Mouse (Mus musculus) gastrocnemius, postnatal 14 days (tissue): ENCODE data around the gene Zfp868. TPM values are rescaled to one million over a fixed set of nuclear protein-coding genes. Genes with fewer than 3 reads are reported as not detected.
"Not testable (repeated sequence)": the region's sequence is repeated elsewhere in the genome, so short reads cannot be mapped to it uniquely, and the experiment has no call there.

ENCODE experiments used
- DNase-seq: peaks from one replicate; pipeline ENCODE4 v3.0.0; 2021; ENCODE audit warnings: mixed read lengths
- intact Hi-C: fragments of 180-260 bp; cut with DNase I; formaldehyde crosslinking; loops from one replicate; pipeline ENCODE4 v1.15.1; 2025; ENCODE audit warnings: low total_unique reads
- long read RNA-seq, 2 experiments: library from polyadenylated mRNA; stranded (forward); transcript quantifications; one replicate each; pipeline ENCODE4 v2.0.0; 2021
- total RNA-seq, 2 experiments: library from RNA; stranded (reverse); gene quantifications; 2 replicates each; pipeline ENCODE4 v1.2.3; 2021

The Zfp868 gene
- total RNA-seq: 1 to 10 TPM; 6.1 to 6.7 TPM
- long read RNA-seq, experiment 1, partial matches to known transcripts: 0 of 4 reads
- long read RNA-seq, experiment 1, other reads (novel, unspliced or antisense): 2 of 4 reads
- long read RNA-seq, experiment 2, transcript Zfp868-202 (5 exons, 2,259 nt): major isoform, 5 of 7 reads
- long read RNA-seq, experiment 2, partial matches to known transcripts: 1 of 7 reads
- long read RNA-seq, experiment 2, other reads (novel, unspliced or antisense): 1 of 7 reads

DNA sequence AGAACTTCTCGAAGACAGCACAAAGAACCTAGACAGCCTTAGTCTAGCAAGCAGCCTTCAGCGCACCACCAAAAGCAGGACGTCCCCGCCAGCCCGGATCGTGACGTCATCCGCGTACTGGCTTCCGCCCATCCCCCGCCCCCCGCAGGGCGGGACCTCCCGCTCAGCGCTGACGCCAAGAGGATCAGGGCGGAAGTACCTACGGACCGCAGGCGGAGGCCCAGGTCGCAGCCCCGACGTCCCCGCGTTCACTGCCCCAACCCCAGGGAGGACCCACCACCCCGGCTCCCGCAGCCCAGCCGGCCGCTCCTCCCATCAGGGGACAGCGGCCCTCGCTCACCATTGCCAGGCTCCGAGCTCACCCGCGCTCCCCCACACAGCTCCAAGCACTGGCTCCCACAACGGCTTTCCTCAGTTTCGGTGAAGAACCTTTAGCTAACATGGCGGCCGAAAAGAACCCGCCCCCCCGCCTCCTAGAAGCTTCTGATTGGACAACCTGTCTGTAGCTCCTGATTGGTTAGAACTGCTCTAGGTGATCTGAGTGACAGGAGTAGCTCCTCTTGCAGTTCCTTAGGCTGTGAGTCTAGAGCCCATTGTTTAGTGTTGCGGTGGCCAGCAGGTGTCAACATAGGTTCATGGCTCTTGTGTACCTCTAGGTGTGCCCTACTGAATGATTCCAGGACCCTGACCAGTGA lies at the start of gene Zfp868:
TSS of gene Zfp868 (minus strand) at position 454 of the 695 bp plus-strand sequence.
- peak; percentile 98 for DNase-seq
- intact Hi-C loops: loop anchor here (10.0 kb wide), 1 partner anchor 90 kb away; the partner anchor contains the start of gene Zfp869

DNA sequence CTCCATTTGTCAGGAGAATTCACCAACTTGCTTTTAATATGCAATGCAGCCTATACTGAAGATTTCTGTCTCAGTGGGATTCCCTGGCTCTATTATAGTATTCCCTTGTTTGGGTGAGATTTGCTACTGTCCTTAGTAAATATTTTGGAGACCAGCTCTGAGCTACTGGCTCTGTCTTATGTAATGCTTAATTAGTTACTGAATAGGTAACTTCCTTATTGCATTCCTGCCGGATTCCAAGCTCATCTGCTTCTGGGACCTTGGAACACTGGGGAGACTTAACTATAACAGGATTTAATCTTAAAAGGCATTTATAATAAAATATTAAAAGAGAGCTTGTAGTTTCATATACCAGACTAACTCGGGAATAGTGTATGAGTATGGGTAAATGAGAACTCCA lies 39.7 kb upstream of the Zfp868 start:
- intact Hi-C loops: not testable (repeated sequence)

GRCm38 (mm10) chr8:69661294-69661693 lies 35.9 kb upstream of the Zfp868 start:
- no peak for DNase-seq
- intact Hi-C loops: no loop called here

More for the DNA sequence above, 39.7 kb upstream of the Zfp868 start:
- not testable (repeated sequence) for DNase-seq

DNA sequence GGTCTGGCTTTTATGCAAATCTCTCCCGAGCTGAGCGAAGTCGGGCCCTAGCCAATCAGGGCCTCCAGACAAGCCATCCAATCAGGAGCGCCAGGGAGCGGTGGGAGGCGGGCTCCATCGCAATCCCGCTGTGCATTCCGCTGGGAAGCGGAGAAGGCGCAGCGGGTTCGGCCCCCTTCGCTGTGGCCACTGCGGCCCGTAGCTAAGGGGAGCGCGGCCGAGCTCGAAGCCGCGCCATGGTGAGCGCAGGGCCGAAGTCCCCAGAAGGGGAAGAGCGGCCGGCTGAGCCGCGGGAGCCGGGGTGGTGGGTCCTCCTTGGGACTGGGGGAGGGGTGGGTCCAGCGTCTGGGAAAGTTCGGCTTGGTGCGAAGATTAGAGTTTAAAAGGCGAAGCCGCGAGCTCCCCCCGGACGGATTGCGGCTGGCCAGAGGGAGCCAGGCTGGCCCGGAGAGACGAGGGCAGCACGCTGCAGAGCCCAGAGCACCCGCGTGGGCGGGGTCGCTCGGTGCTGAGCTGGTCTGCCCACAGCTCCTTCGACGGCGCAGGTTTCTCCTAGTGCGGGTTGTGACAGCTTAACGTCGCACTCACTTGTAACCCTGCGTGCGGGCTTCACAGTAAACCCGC lies 29.1 kb upstream of the Zfp868 start, which contains the start of gene Zfp964:
TSS of gene Zfp964 (plus strand) at position 122 of the 624 bp plus-strand sequence.
- intact Hi-C loops: no loop called here

DNA sequence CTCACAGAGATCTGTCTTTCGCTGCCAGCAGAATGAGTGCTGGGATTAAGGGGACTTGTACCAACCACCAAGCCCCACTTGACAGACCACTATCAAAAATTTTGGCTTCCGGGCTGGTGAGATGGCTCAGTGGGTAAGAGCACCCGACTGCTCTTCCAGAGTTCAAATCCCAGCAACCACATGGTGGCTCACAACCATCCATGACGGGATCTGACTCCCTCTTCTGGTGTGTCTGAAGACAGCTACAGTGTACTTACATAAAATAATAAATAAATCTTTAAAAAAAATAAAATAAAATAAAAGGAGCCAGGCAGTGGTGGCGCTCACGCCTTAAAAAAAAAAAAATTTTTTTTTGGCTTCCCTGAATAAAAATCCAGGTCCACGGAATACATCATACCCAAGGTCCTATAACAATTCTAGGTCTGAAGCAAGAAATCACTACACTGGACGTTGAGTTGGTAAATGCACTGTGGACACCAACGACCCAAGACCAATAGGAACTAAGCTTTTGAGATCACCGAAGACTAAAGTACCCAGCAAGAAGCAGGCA lies 28.5 kb upstream of the Zfp868 start:
- DNase-seq: no peak
- intact Hi-C loops: no loop called here

More for the DNA sequence above, 29.1 kb upstream of the Zfp868 start, which contains the start of gene Zfp964:
- DNase-seq: peak; percentile 92

DNA sequence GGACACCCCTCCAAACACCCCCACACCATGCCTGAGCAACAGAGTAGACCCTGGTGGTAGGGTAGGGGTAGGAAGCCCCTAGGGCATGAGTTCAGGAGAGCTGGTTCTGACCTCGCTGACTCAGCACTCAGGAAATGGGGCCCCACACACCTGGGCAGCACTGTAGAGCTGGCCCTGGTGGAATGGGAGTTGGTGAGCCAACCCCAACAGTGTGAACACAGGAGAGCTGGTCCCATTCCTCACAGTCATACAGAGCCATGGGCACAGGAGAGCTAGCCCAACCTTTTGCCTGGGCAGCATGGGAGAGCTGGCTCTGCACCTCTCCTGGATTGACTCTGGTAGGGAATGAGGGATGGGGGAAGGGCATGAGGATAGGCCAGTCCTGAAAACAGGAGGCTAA lies 7.3 kb downstream of the Zfp868 start:
- no peak for DNase-seq
- intact Hi-C loops: no loop called here

GRCm38 (mm10) chr8:69614687-69615086 lies 10.7 kb downstream of the Zfp868 start:
- intact Hi-C loops: no loop called here
- DNase-seq: no peak

DNA sequence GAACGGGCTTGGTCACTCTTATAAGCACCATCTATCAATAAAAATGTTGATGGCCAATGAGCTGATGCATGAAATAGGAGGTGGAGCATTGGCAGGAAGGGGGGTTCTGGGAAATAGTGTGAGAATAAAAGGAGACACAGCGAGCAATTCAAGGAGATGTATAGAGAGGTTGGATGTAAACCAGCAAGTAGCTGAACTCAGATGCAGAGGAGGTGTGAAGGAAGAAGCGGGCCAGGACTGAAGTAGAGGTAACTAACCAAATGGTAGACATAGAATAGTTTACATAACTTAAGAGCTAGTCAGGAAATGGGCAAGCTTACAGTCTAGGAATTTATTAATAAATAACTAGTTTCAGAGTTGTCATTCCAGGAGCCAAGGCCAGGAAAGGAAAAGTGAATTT lies 27.8 kb downstream of the Zfp868 start:
- DNase-seq, intact Hi-C loops: not testable (repeated sequence)

- intact Hi-C loops: no loop called here
- peak; percentile 12 for DNase-seq
These were observed 40.6 kb downstream of the Zfp868 start for GRCm38 (mm10) chr8:69584611-69585202.

DNA sequence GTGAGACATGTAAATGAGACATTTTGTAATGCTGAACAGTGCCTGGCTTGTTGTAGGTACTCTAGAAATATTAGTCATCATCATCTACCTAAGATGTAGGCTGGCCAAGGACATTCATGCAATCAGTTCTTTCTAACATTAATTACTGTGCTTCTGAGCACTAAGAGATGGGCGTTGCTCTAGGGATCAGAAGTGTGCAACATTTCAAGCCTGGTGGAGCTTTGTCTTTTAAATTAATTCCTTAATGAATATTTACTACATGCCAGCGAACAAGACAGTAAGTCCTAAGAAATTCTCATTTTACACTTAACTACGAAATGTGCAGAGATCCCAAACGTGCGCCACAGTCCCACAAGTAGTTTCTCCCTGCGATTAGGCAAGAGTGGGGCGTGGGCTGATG lies 41.1 kb downstream of the Zfp868 start:
- DNase-seq, intact Hi-C loops: not testable (repeated sequence)

Other genes starting within 250 kb of the Zfp868 start
- gene Gm9495, start 172.0 kb downstream of the Zfp868 start, total RNA-seq: not detected
- not detected for gene Gm7697, start 102.6 kb downstream of the Zfp868 start, total RNA-seq
- under 1 TPM; 0.60 to 0.84 TPM for gene Zfp964, start 28.9 kb upstream of the Zfp868 start, total RNA-seq
- gene Zfp869, start 85.2 kb upstream of the Zfp868 start, total RNA-seq: 1 to 10 TPM; 8.7 to 9.0 TPM
- 1 to 10 TPM; 2.6 to 3.0 TPM for gene Zfp963, start 124.4 kb upstream of the Zfp868 start, total RNA-seq
- 1 to 10 TPM; 2.6 to 2.7 TPM for gene Gm20422, start 149.3 kb upstream of the Zfp868 start, total RNA-seq
- 10 to 100 TPM; 11.6 to 11.9 TPM for gene Atp13a1, start 165.6 kb upstream of the Zfp868 start, total RNA-seq
- 10 to 100 TPM; 10.3 to 11.2 TPM for gene Zfp866, start 165.6 kb upstream of the Zfp868 start, total RNA-seq
- gene Gmip, start 183.1 kb upstream of the Zfp868 start, total RNA-seq: 1 to 10 TPM; 2.7 to 3.4 TPM
- under 1 TPM; 0.07 to 0.10 TPM for gene Lpar2, start 196.9 kb upstream of the Zfp868 start, total RNA-seq
- gene Pbx4, start 206.9 kb upstream of the Zfp868 start, total RNA-seq: under 1 TPM in 1 of 2 experiments, not detected in 1; 0.37 TPM